9 mouse cellular contexts compared by ENCODE assay signal in genomic region chr16:34413868-34414333, GRCm38 (mm10).
DNase-seq lines count a peak whose midpoint lies in the region; ATAC-seq and TF ChIP-seq lines count a peak whose summit lies in the region.
"Had no signal": no experiment of that assay in that cellular context is flagged by ENCODE, and none has a peak within 500 bp of the region (broad histone marks: within the 10 kb centered on the region; RNA-seq: fewer than 3 reads in every experiment).

No protein-coding gene starts in this region.

- H3K36me3 ChIP-seq in hindbrain, postnatal 0 days (ENCODE audit: insufficient read depth, low read length) = no peaks in the 10 kb centered on the region
- H3K36me3 ChIP-seq in limb, embryonic 11.5 days (ENCODE audit: control insufficient read depth, insufficient read depth, low read length) = no peaks in the 10 kb centered on the region
- no peaks in the 10 kb centered on the region for H3K36me3 ChIP-seq in neural tube, embryonic 15.5 days

- intact Hi-C loops in left cerebral cortex, postnatal 10 days (cut with DNase I) = no loop called here

- H3K27ac ChIP-seq in hindbrain, postnatal 0 days = peak overlapping the region; percentile 60; the same call in 1 of the 2 replicates
- H3K27ac ChIP-seq in limb, embryonic 11.5 days (replicated peaks; ENCODE audit: low read depth, low read length) = no peak overlapping the region; the same call in 1 of the 2 replicates
- peak overlapping the region; percentile 67 for H3K27ac ChIP-seq in neural tube, embryonic 15.5 days (replicated peaks)

- H3K4me3 ChIP-seq in hindbrain, postnatal 0 days (ENCODE audit: low read length) = no peak overlapping the region
- H3K4me3 ChIP-seq in limb, embryonic 11.5 days (ENCODE audit: low read depth, low read length) = no peak overlapping the region
- H3K4me3 ChIP-seq in neural tube, embryonic 15.5 days (replicated peaks) = no peak overlapping the region
- H3K4me3 ChIP-seq: megakaryocyte, embryonic 14.5 days had no signal

- WGBS in hindbrain, postnatal 0 days = 14% methylated on average over 10 of the region's 10 CpGs
- 14% methylated on average over 10 of the region's 10 CpGs for WGBS in limb, embryonic 11.5 days
- WGBS in neural tube, embryonic 15.5 days = 20% methylated on average over 10 of the region's 10 CpGs

- H3K4me1 ChIP-seq in hindbrain, postnatal 0 days (ENCODE audit: insufficient read depth, low read length) = peaks cover 15% of the 10 kb centered on the region
- H3K4me1 ChIP-seq in limb, embryonic 11.5 days (ENCODE audit: control insufficient read depth, insufficient read depth, low read length) = peaks cover 17% of the 10 kb centered on the region
- peaks cover 50% of the 10 kb centered on the region for H3K4me1 ChIP-seq in neural tube, embryonic 15.5 days

- peak; percentile 85 for ATAC-seq in hindbrain, postnatal 0 days
- no peak for ATAC-seq in limb, embryonic 11.5 days (ENCODE audit: insufficient number of reproducible peaks, low FRiP score, low TSS enrichment, low read depth)
- peak; percentile 68 for ATAC-seq in neural tube, embryonic 15.5 days (ENCODE audit: low FRiP score)
- ATAC-seq in granulocyte monocyte progenitor cell, adult 5-6 weeks (replicated peaks; ENCODE audit: poor library complexity, severe bottlenecking) = no peak

- H3K4me2 ChIP-seq in hindbrain, postnatal 0 days (ENCODE audit: low read depth, low read length) = peak overlapping the region; percentile 33; the same call in 1 of the 2 replicates
- no peak overlapping the region for H3K4me2 ChIP-seq in limb, embryonic 11.5 days (ENCODE audit: low read depth, severe bottlenecking)
- H3K4me2 ChIP-seq in neural tube, embryonic 15.5 days = peak overlapping the region; percentile 4; the same call in 1 of the 2 replicates

- no peak overlapping the region for H3K9ac ChIP-seq in hindbrain, postnatal 0 days (replicated peaks; ENCODE audit: low read length)
- H3K9ac ChIP-seq in limb, embryonic 11.5 days (ENCODE audit: low read length) = no peak overlapping the region
- no peak overlapping the region for H3K9ac ChIP-seq in neural tube, embryonic 15.5 days (replicated peaks)

- H3K27me3 ChIP-seq in hindbrain, postnatal 0 days (ENCODE audit: insufficient read depth, low read length) = no peaks in the 10 kb centered on the region
- H3K27me3 ChIP-seq in limb, embryonic 11.5 days (ENCODE audit: control insufficient read depth, insufficient read depth, low read length) = no peaks in the 10 kb centered on the region
- no peaks in the 10 kb centered on the region for H3K27me3 ChIP-seq in neural tube, embryonic 15.5 days (replicated peaks)

- DNase-seq in left cerebral cortex, postnatal 10 days (ENCODE audit: extremely low spot score in 1 of 2, low spot score in 2 of 2) = peak; percentile 45 to 69
- no peak for DNase-seq in left cerebral cortex, adult 11 months (ENCODE audit: low spot score)
- peak; percentile 87 to 89 for DNase-seq in cerebellum, postnatal 14 days
- peak; percentile 43 to 72 for DNase-seq in gastrocnemius, postnatal 4 days (ENCODE audit: low spot score in 2 of 2)
- DNase-seq in hindbrain, postnatal 0 days (ENCODE audit: low spot score) = peak; percentile 82
- DNase-seq in limb, embryonic 11.5 days (ENCODE audit: low spot score) = peak; percentile 38

- no peak for TF ChIP-seq CTCF in hindbrain, postnatal 0 days (IDR thresholded peaks at IDR 0.05; ENCODE audit: low read depth)

- no peaks in the 10 kb centered on the region for H3K9me3 ChIP-seq in hindbrain, postnatal 0 days (ENCODE audit: low read length)
- H3K9me3 ChIP-seq in limb, embryonic 11.5 days (ENCODE audit: control insufficient read depth, low read length) = no peaks in the 10 kb centered on the region
- no peaks in the 10 kb centered on the region for H3K9me3 ChIP-seq in neural tube, embryonic 15.5 days (replicated peaks)

Comparison
In these comparisons a context has a peak if more than half of its experiments do, and no peak if none do; other contexts are left out.
1. ATAC-seq: peak in hindbrain, postnatal 0 days (single experiment) and neural tube, embryonic 15.5 days (single experiment); none in limb, embryonic 11.5 days (single experiment) and granulocyte monocyte progenitor cell, adult 5-6 weeks (single experiment).